Mouse (Mus musculus) heart, embryonic 10.5 days (tissue): ENCODE measurements around the gene Nfkbia. TPM values are rescaled to one million over a fixed set of nuclear protein-coding genes. Genes with fewer than 3 reads are reported as not detected.

Source experiments
- DNase-seq: peaks from one replicate; pipeline ENCODE4 v3.0.0-alpha.2; 2017; ENCODE audit warnings: low spot score
- H3K27ac ChIP-seq: fragments of 300-500 bp; sonication (generic); 2 replicates; pipeline ENCODE4 v1.5.1; 2016; ENCODE audit warnings: mild to moderate bottlenecking
- H3K27me3 ChIP-seq: fragments of 300-500 bp; sonication (generic); 2 replicates; pipeline ENCODE4 v1.6.1; 2016; ENCODE audit warnings: mild to moderate bottlenecking; ENCODE audit not compliant: poor library complexity, insufficient read depth, severe bottlenecking
- H3K36me3 ChIP-seq: fragments of 300-500 bp; sonication (generic); 2 replicates; pipeline ENCODE4 v1.6.1; 2016; ENCODE audit warnings: mild to moderate bottlenecking, moderate library complexity
- H3K4me1 ChIP-seq: fragments of 300-500 bp; sonication (generic); 2 replicates; pipeline ENCODE4 v1.6.1; 2016; ENCODE audit warnings: mild to moderate bottlenecking
- H3K4me3 ChIP-seq: fragments of 300-500 bp; sonication (generic); 2 replicates; pipeline ENCODE4 v1.5.1; 2016; ENCODE audit warnings: mild to moderate bottlenecking, moderate library complexity
- H3K9me3 ChIP-seq: fragments of 300-500 bp; sonication (generic); 2 replicates; pipeline ENCODE4 v1.6.1; 2016; ENCODE audit warnings: mild to moderate bottlenecking, moderate library complexity
- WGBS: fragments of 180-500 bp; shearing (Covaris S2); methylation state at CpG from one replicate; pipeline ENCODE4 v1.1.7; 2016; 5-methylcytosine and 5-hydroxymethylcytosine counted together
- polyA plus RNA-seq: library from polyadenylated mRNA; unstranded; fragments of >200 nt; fragmentation: Nextera tagmentation; extraction: Ambion mirVana; gene quantifications from 2 replicates; pipeline ENCODE4 v1.2.1, GENCODE M21; 2016

Nfkbia gene
- polyA plus RNA-seq, 1 experiment from 2014 or later = 44.2 TPM

DNA sequence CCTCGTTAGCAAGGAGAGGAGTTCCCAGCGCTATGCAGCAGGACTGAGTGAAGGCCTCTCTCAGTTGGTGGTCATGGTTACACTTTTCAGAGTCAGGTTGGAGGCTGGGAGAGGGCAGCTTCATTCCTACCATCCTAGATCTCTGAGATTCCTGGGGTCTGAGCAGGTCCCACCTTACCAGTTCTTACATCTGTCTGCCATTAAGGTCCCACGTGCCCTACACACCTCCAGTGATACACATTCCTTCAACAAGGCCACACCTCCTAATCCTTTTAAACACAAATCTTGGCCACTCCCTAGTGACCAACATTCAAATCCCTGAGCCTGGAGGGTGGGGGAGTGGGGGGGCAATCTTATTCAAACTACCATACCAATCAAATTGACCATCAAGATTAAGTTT lies 36.3 kb downstream of the Nfkbia start:
- no peak overlapping the region for H3K27ac ChIP-seq
- no peak for DNase-seq
- WGBS = 51% methylated on average over 3 of the region's 3 CpGs
- no peak overlapping the region for H3K4me3 ChIP-seq
- H3K9me3 ChIP-seq = no peaks in the 10 kb centered on the region
- no peaks in the 10 kb centered on the region for H3K27me3 ChIP-seq
- peaks cover 17% of the 10 kb centered on the region; the same call in 1 of the 2 replicates for H3K4me1 ChIP-seq
- no peaks in the 10 kb centered on the region for H3K36me3 ChIP-seq

DNA sequence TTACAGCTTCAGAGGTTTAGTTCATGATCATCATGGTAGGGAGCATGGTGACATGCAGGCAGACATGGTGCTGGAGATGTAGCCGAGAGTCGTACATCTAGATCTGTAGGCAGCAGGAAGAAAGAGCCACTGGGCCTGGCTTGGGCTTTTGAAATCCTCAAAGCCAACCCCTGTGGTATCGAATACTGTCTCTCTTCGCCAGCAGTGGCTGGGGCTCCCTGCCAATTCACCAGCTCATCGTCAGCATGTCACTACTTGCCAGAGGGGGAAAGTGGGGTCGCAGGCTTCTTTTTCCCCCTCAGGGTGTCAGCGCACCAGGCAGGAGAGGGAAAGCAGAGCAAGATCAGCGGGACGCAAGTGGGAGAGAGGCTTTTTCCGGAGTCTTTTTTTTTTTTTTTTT lies 37.2 kb downstream of the Nfkbia start:
- no peak for DNase-seq
- no peaks in the 10 kb centered on the region for H3K27me3 ChIP-seq
- no peaks in the 10 kb centered on the region for H3K36me3 ChIP-seq
- 76% methylated on average over 10 of the region's 10 CpGs for WGBS
- H3K4me1 ChIP-seq = peaks cover 19% of the 10 kb centered on the region; the same call in 1 of the 2 replicates
- no peak overlapping the region; the same call in 1 of the 2 replicates for H3K27ac ChIP-seq
- no peak overlapping the region for H3K4me3 ChIP-seq
- H3K9me3 ChIP-seq = no peaks in the 10 kb centered on the region

DNA sequence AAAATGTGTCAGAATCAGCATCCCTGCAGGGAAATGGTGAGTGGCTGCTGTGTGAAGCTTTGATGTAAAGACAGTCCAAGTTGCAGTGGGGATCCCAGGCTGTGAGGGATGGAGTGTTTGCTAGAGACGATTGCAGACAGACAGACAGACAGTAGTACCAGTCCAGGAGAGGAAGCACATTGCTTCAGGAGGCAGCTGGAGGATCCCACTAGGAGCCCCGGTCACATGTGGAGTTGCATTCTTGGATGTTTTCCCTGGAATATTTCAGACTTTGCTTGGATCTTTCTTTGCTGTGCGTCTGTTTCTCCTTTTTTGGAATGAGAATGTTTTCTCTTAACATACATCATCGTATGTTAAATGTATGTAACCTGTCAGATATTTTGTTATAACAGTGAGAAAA lies 38.5 kb downstream of the Nfkbia start:
- WGBS = 74% methylated on average over 4 of the region's 4 CpGs
- no peak for DNase-seq
- Histone ChIP-seq H3K4me1 (peaks cover 21% of the 10 kb centered on the region; the same call in 1 of the 2 replicates), H3K36me3 (no peaks in the 10 kb centered on the region), H3K9me3 (no peaks in the 10 kb centered on the region), H3K27ac (no peak overlapping the region), H3K4me3 (no peak overlapping the region), H3K27me3 (no peaks in the 10 kb centered on the region)

DNA sequence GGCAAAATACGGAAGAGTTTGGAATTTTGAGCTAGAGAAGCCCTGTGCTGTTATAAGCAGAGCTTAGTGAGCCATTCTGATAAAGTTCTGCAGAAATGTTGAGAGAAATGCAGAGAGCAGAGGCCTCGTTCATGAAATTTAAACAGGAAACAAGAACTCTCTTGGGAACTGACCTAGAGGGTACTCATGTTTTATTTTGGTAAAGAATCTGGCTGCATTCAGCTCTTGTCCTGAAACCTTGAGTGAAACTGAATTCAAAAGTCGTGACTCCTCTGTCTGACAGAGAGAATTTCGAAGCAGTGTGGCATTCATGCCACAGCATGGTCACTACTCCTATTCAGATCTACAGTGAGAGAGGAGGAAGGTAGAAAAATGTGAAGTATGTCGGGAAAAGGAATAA lies 39.6 kb downstream of the Nfkbia start:
- 56% methylated on average over 5 of the region's 5 CpGs for WGBS

DNA sequence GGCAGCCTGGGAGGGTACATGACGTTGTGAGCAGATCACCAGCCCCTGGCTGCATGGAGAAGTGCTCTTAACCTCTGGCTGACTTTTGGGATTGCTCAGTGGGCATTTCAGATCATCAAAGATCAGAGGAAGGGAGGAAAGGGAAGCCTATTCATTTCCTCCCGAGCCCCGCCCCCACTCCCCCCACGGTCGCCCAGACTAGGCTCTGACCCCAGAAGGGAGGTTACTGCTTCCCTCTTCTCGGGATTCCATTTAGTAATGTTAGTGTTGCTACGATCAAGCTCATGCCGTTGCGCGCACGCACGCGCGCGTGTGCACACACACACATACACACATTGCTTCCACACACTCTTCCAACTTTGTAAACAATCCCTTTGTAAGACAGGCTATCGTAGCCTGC lies 42.0 kb downstream of the Nfkbia start:
- Histone ChIP-seq H3K36me3 (no peaks in the 10 kb centered on the region), H3K27me3 (no peaks in the 10 kb centered on the region), H3K27ac (peak overlapping the region; percentile 39; the same call in 1 of the 2 replicates), H3K9me3 (no peaks in the 10 kb centered on the region), H3K4me1 (peaks cover 36% of the 10 kb centered on the region), H3K4me3 (no peak overlapping the region)
- no peak for DNase-seq
- 67% methylated on average over 16 of the region's 16 CpGs for WGBS

More for the DNA sequence above, 39.6 kb downstream of the Nfkbia start:
- H3K27ac ChIP-seq = no peak overlapping the region
- H3K4me3 ChIP-seq = no peak overlapping the region
- H3K36me3 ChIP-seq = no peaks in the 10 kb centered on the region
- no peaks in the 10 kb centered on the region for H3K9me3 ChIP-seq
- peaks cover 23% of the 10 kb centered on the region; the same call in 1 of the 2 replicates for H3K4me1 ChIP-seq
- H3K27me3 ChIP-seq = no peaks in the 10 kb centered on the region
- DNase-seq = no peak

DNA sequence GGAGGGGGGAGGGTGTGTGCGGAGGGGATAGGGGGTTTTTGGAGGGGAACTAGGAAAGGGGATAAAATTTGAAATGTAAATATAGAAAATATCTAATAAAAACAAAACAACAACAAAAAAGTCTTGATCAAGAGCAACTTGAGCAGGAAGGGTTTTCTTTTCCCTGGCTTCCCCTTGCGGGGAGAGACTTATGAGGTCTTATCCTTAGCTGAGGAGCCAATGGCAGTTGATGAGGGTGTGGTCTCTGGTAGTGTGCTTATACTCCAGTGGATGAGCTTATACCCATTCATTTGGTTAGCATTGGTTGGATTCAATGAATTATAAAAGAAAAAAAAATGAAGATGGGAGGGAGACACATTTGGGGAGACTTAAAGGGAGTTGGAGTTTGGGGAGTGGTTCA lies 43.4 kb downstream of the Nfkbia start:
- no peaks in the 10 kb centered on the region for H3K36me3 ChIP-seq
- WGBS = 88% methylated on average over 2 of the region's 2 CpGs
- H3K4me1 ChIP-seq = peaks cover 36% of the 10 kb centered on the region
- H3K4me3 ChIP-seq = no peak overlapping the region
- H3K27ac ChIP-seq = no peak overlapping the region
- no peak for DNase-seq
- H3K27me3 ChIP-seq = no peaks in the 10 kb centered on the region
- no peaks in the 10 kb centered on the region for H3K9me3 ChIP-seq

- 67% methylated on average over 2 of the region's 2 CpGs for WGBS
- H3K27me3 ChIP-seq = no peaks in the 10 kb centered on the region
Measured at GRCm38 (mm10) chr12:55448457-55448856, 44.0 kb downstream of the Nfkbia start.

GRCm38 (mm10) chr12:55447396-55447760 lies 45.1 kb downstream of the Nfkbia start:
- peak overlapping the region; percentile 85 for H3K27ac ChIP-seq
- H3K27me3 ChIP-seq = no peaks in the 10 kb centered on the region
- peaks cover 42% of the 10 kb centered on the region for H3K4me1 ChIP-seq
- WGBS = 79% methylated on average over 11 of the region's 11 CpGs
- no peaks in the 10 kb centered on the region for H3K9me3 ChIP-seq
- no peaks in the 10 kb centered on the region for H3K36me3 ChIP-seq
- DNase-seq = no peak
- H3K4me3 ChIP-seq = no peak overlapping the region

More at GRCm38 (mm10) chr12:55448457-55448856, 44.0 kb downstream of the Nfkbia start:
- DNase-seq = no peak
- Histone ChIP-seq H3K9me3 (no peaks in the 10 kb centered on the region), H3K36me3 (no peaks in the 10 kb centered on the region), H3K4me3 (no peak overlapping the region), H3K4me1 (peaks cover 42% of the 10 kb centered on the region), H3K27ac (no peak overlapping the region)

GRCm38 (mm10) chr12:55446746-55447395 lies 45.6 kb downstream of the Nfkbia start:
- Histone ChIP-seq H3K9me3 (no peaks in the 10 kb centered on the region), H3K4me1 (peaks cover 39% of the 10 kb centered on the region), H3K4me3 (no peak overlapping the region), H3K27ac (peak overlapping the region; percentile 85), H3K27me3 (no peaks in the 10 kb centered on the region), H3K36me3 (no peaks in the 10 kb centered on the region)
- 16% methylated on average over 13 of the region's 13 CpGs for WGBS
- DNase-seq = peak; percentile 84

- Histone ChIP-seq H3K4me1 (peaks cover 39% of the 10 kb centered on the region), H3K27ac (peak overlapping the region; percentile 85), H3K4me3 (no peak overlapping the region), H3K27me3 (no peaks in the 10 kb centered on the region), H3K36me3 (no peaks in the 10 kb centered on the region), H3K9me3 (no peaks in the 10 kb centered on the region)
- DNase-seq = no peak
- 84% methylated on average over 4 of the region's 4 CpGs for WGBS
Measured at GRCm38 (mm10) chr12:55446366-55446745, 46.1 kb downstream of the Nfkbia start.

DNA sequence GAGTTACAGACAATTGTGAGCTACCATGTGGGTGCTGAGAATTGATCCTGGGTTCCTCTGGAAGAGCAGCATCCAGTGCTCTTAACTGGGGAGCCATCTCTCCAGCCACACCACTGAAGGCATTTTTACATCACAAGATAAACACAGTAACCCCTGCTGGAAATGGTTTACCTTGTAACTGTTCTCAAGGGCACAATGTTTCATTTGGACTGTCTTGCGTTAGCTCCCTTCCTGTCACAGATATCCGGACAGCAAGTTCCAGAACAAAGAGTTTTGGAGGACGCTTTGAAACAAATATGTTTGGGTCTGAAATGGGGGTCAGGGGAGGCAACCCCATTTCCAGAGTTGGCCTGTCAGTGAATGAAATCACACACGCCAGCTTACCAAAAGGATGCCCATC lies 46.9 kb downstream of the Nfkbia start:
- Histone ChIP-seq H3K4me1 (peaks cover 39% of the 10 kb centered on the region), H3K27me3 (no peaks in the 10 kb centered on the region), H3K27ac (peak overlapping the region; percentile 85; the same call in 1 of the 2 replicates), H3K9me3 (no peaks in the 10 kb centered on the region), H3K36me3 (no peaks in the 10 kb centered on the region), H3K4me3 (no peak overlapping the region)
- 73% methylated on average over 4 of the region's 4 CpGs for WGBS
- DNase-seq = no peak

- Histone ChIP-seq H3K27me3 (no peaks in the 10 kb centered on the region), H3K4me3 (no peak overlapping the region), H3K9me3 (no peaks in the 10 kb centered on the region), H3K36me3 (no peaks in the 10 kb centered on the region), H3K4me1 (peaks cover 34% of the 10 kb centered on the region), H3K27ac (no peak overlapping the region)
- 82% methylated on average over 4 of the region's 4 CpGs for WGBS
- DNase-seq = no peak
Measured at GRCm38 (mm10) chr12:55444031-55444451, 48.4 kb downstream of the Nfkbia start.

DNA sequence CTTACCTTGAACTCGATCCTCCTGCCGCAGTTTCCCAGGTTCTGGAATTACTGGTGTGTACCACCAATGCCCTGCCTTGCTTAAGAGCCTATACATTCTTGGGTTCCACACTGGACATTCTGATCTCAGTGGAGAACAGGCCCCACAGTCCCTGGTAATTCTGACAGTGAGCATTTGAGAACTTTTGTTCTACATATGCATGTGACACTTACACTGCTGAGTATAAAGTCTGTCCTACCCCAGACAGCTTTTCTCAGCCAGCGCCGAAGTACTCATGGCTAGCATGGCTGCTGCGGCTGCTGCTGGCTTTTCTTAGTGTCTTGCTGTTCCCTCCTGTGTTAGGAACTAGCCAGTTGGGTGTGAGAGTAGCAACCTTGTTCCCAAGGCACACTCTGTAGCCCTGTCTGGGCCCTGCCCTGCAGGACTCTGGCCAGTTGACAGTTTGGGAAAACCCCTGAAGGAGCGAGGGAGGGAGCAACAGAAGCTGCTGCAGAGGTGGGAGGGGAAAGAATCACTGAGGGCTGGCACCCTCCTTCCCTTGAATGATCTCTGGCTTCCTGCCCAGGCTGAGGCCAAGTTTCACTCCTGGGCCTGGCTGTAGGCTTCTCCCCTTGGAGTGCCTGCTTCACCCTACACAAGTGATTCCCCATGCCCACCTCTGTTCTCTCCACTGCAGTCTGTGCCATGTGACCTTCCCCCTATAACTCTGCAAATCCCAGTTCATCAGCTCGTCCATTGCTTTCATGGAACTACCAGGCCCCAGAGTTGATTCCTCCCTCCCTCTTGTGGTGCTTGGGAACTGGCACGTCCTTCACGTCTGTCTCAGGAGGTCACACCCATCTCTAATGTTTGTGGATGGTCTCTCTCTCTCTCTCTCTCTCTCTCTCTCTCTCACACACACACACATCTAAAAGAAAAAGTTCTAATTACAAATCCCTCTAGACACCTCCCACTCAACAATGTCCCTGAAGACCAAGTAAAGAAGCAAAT lies 49.3 kb downstream of the Nfkbia start:
- Histone ChIP-seq H3K27ac (peak overlapping the region; percentile 60), H3K9me3 (no peaks in the 10 kb centered on the region), H3K36me3 (no peaks in the 10 kb centered on the region), H3K4me1 (peaks cover 39% of the 10 kb centered on the region), H3K4me3 (no peak overlapping the region), H3K27me3 (no peaks in the 10 kb centered on the region)
- DNase-seq = no peak
- 58% methylated on average over 9 of the region's 9 CpGs for WGBS
